Mouse (Mus musculus) neural tube, embryonic 13.5 days (tissue): ENCODE measurements around the gene Teddm1a. TPM values are rescaled to one million over a fixed set of nuclear protein-coding genes. Genes with fewer than 3 reads are reported as not detected.
"Not testable (repeated sequence)": the region's sequence is repeated elsewhere in the genome, so short reads cannot be mapped to it uniquely, and the experiment has no call there.

Source experiments
- ATAC-seq: fragments of 200-750 bp; cut with Nextera tagmentation; 2 replicates; pipeline ENCODE4 v1.8.0; 2017; ENCODE audit warnings: low read depth, mild to moderate bottlenecking, moderate TSS enrichment, moderate library complexity
- H3K27ac ChIP-seq: fragments of 300-500 bp; sonication (generic); replicated peaks from 2 replicates; pipeline ENCODE4 v1.5.1; 2015; ENCODE audit warnings: moderate library complexity, mild to moderate bottlenecking, inconsistent platforms
- H3K27me3 ChIP-seq: fragments of 300-500 bp; sonication (generic); 2 replicates; pipeline ENCODE4 v1.6.1; 2015; ENCODE audit warnings: mild to moderate bottlenecking, inconsistent platforms
- H3K36me3 ChIP-seq: fragments of 300-500 bp; sonication (generic); 2 replicates; pipeline ENCODE4 v1.6.1; 2015; ENCODE audit warnings: mild to moderate bottlenecking, inconsistent platforms
- H3K4me1 ChIP-seq: fragments of 300-500 bp; sonication (generic); replicated peaks from 2 replicates; pipeline ENCODE4 v1.6.1; 2015; ENCODE audit warnings: inconsistent platforms
- H3K4me2 ChIP-seq: fragments of 300-500 bp; sonication (generic); 2 replicates; pipeline ENCODE4 v1.6.1; 2015; ENCODE audit warnings: inconsistent platforms, mild to moderate bottlenecking, moderate library complexity
- H3K4me3 ChIP-seq: fragments of 300-500 bp; sonication (generic); 2 replicates; pipeline ENCODE4 v1.5.1; 2015; ENCODE audit warnings: mild to moderate bottlenecking, inconsistent platforms
- H3K9ac ChIP-seq: fragments of 300-500 bp; sonication (generic); 2 replicates; pipeline ENCODE4 v1.6.1; 2015; ENCODE audit warnings: moderate library complexity, mild to moderate bottlenecking, inconsistent platforms
- H3K9me3 ChIP-seq: fragments of 300-500 bp; sonication (generic); 2 replicates; pipeline ENCODE4 v1.6.1; 2016; ENCODE audit warnings: inconsistent platforms
- WGBS: fragments of 180-500 bp; shearing (Covaris S2); methylation state at CpG from one replicate; pipeline ENCODE4 v1.1.7; 2015; 5-methylcytosine and 5-hydroxymethylcytosine counted together
- polyA plus RNA-seq: library from polyadenylated mRNA; unstranded; fragments of >200 nt; fragmentation: Nextera tagmentation; extraction: Ambion mirVana; gene quantifications from 2 replicates; pipeline ENCODE4 v1.2.1, GENCODE M21; 2015

Teddm1a gene
- not detected in 2 replicates for polyA plus RNA-seq

DNA sequence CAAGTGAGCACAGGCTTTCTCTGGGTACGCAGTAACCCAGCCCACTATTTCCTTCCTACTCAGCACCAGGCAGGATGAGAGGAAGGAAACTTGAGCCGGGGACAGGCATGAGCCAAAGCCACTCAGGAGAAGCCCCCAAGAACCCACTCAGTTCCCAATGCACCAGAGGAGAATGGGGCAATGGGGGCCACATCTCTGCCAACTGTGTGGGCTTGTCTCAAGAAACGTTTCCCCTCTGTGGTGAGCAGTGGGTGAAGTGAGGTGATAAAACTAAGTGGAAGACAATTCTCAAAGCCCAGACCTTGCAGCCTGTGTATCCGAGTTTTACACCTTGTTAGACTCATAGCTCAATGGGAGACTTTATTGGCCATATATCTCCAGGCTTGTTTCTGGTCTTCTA lies at the start of gene Teddm1a:
Gene Teddm1a (plus strand): TSS at position 301 of the 400 bp plus-strand sequence.
- Histone ChIP-seq H3K27me3 (0 out of 2 replicates have a peak, but pooled peaks cover 8% of the 10 kb centered on the region), H3K27ac (no peak within 1 kb of the TSS), H3K4me1 (no peaks in the 10 kb centered on the region), H3K9ac (no peak within 1 kb of the TSS), H3K9me3 (no peaks in the 10 kb centered on the region), H3K4me2 (no peak within 1 kb of the TSS), H3K4me3 (no peak within 1 kb of the TSS), H3K36me3 (no peaks in the 10 kb centered on the region)
- 66% methylated on average over 4 of the region's 4 CpGs for WGBS
- no peak for ATAC-seq

DNA sequence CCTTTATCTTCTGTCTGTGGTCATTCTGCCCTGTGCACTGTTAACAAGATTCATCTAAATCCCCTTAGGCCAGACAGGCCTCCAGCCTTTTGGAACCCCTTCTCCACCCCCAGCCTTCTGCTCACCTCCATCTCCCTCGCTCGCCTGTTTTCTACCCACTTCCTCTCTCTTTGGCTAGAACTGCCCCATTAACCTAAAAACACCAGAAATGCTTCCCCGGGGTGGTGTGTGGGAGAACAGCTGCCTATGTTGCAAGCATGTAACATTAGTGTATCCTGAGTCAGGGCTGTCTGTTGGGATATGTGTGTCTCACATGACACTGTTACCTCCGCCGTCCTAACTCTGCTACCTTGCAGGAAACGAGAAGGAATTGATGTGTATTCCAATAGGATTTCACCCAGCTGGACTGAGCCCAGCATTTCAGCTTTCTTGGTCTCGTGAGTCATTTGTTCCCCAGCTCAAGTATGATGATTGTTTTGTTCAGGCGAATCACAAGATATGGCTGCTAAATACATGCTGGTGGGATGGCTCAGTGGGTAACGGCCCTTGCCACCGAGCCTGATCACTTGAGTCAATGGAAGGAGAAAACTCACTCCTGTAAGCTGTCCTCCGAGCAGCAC lies 49.3 kb upstream of the Teddm1a start:
- no peak overlapping the region for H3K27ac ChIP-seq
- no peak for ATAC-seq
- no peaks in the 10 kb centered on the region for H3K9me3 ChIP-seq
- H3K4me3 ChIP-seq: no peak overlapping the region
- no peak overlapping the region for H3K4me2 ChIP-seq
- WGBS: 86% methylated on average over 11 of the region's 11 CpGs
- H3K4me1 ChIP-seq: no peaks in the 10 kb centered on the region
- H3K27me3 ChIP-seq: no peaks in the 10 kb centered on the region
- no peaks in the 10 kb centered on the region for H3K36me3 ChIP-seq
- no peak overlapping the region for H3K9ac ChIP-seq

- H3K9ac ChIP-seq: no peak within 1 kb of the TSS
- WGBS: 94% methylated on average over 8 of the region's 8 CpGs
- no peaks in the 10 kb centered on the region for H3K9me3 ChIP-seq
- no peak within 1 kb of the TSS for H3K4me2 ChIP-seq
- H3K36me3 ChIP-seq: no peaks in the 10 kb centered on the region
- no peak within 1 kb of the TSS for H3K4me3 ChIP-seq
- no peaks in the 10 kb centered on the region for H3K27me3 ChIP-seq
- H3K27ac ChIP-seq: no peak within 1 kb of the TSS
- H3K4me1 ChIP-seq: no peaks in the 10 kb centered on the region
- ATAC-seq: no peak
Measured at GRCm38 (mm10) chr1:153844042-153844441, 47.5 kb upstream of the Teddm1a start, which contains the start of gene Rgsl1. TSS of gene Rgsl1 (minus strand) at chr1:153844142.

- 88% methylated on average over 7 of the region's 7 CpGs for WGBS
- no peaks in the 10 kb centered on the region for H3K36me3 ChIP-seq
- H3K4me2 ChIP-seq: no peak overlapping the region
- no peak overlapping the region for H3K9ac ChIP-seq
- no peaks in the 10 kb centered on the region for H3K9me3 ChIP-seq
- no peak overlapping the region for H3K27ac ChIP-seq
- H3K27me3 ChIP-seq: no peaks in the 10 kb centered on the region
- no peak overlapping the region for H3K4me3 ChIP-seq
- no peak for ATAC-seq
- H3K4me1 ChIP-seq: no peaks in the 10 kb centered on the region
Measured at GRCm38 (mm10) chr1:153846420-153846819, 45.1 kb upstream of the Teddm1a start.

- 31% methylated on average over 6 of the region's 6 CpGs for WGBS
- Histone ChIP-seq H3K4me2 (no peak overlapping the region), H3K4me1 (no peaks in the 10 kb centered on the region), H3K4me3 (no peak overlapping the region), H3K27ac (no peak overlapping the region), H3K27me3 (no peaks in the 10 kb centered on the region), H3K9ac (no peak overlapping the region), H3K9me3 (no peaks in the 10 kb centered on the region), H3K36me3 (no peaks in the 10 kb centered on the region)
- ATAC-seq: peak; percentile 40; the same call in 1 of the 2 replicates
Measured at GRCm38 (mm10) chr1:153846867-153847266, 44.7 kb upstream of the Teddm1a start.

- H3K27me3 ChIP-seq, H3K9ac ChIP-seq, H3K4me1 ChIP-seq, H3K4me2 ChIP-seq, H3K27ac ChIP-seq, H3K9me3 ChIP-seq, H3K36me3 ChIP-seq, H3K4me3 ChIP-seq, ATAC-seq: not testable (repeated sequence)
- WGBS: 83% methylated on average over 7 of the region's 7 CpGs
Measured at GRCm38 (mm10) chr1:153852696-153853095, 38.8 kb upstream of the Teddm1a start.

DNA sequence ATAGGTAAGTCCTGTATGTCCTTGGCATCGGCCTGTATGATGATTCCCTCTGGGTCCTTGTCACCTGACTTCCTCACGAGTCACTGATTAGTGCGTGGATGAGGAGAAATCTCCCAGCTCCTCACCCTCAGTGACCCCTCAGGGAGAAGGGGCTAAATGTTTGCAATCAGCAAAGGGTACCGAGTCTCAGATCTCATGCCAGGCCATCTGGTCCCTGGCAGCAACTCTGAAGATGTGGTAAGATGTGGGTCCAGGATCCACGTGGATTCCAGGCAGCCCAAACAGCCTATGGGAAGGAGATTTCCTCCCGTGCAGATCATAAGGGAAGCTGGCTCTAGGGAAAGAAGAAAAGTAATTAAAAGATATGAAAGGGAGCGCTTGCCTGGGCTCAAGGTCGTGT lies 35.6 kb upstream of the Teddm1a start:
- Histone ChIP-seq H3K9me3 (no peaks in the 10 kb centered on the region), H3K4me1 (no peaks in the 10 kb centered on the region), H3K36me3 (no peaks in the 10 kb centered on the region), H3K4me2 (no peak overlapping the region), H3K27ac (no peak overlapping the region), H3K9ac (no peak overlapping the region), H3K4me3 (no peak overlapping the region), H3K27me3 (no peaks in the 10 kb centered on the region)
- WGBS: 79% methylated on average over 8 of the region's 8 CpGs
- no peak for ATAC-seq

- Histone ChIP-seq H3K9ac (no peak within 1 kb of the TSS), H3K9me3 (no peaks in the 10 kb centered on the region), H3K27me3 (no peaks in the 10 kb centered on the region), H3K4me3 (no peak within 1 kb of the TSS), H3K4me1 (no peaks in the 10 kb centered on the region), H3K27ac (no peak within 1 kb of the TSS), H3K36me3 (no peaks in the 10 kb centered on the region), H3K4me2 (no peak within 1 kb of the TSS)
- ATAC-seq: no peak
- WGBS: 87% methylated on average over 6 of the region's 6 CpGs
Measured at GRCm38 (mm10) chr1:153874045-153874444, 17.5 kb upstream of the Teddm1a start, which contains the start of gene Teddm1b. TSS of gene Teddm1b (plus strand) at chr1:153874345.

DNA sequence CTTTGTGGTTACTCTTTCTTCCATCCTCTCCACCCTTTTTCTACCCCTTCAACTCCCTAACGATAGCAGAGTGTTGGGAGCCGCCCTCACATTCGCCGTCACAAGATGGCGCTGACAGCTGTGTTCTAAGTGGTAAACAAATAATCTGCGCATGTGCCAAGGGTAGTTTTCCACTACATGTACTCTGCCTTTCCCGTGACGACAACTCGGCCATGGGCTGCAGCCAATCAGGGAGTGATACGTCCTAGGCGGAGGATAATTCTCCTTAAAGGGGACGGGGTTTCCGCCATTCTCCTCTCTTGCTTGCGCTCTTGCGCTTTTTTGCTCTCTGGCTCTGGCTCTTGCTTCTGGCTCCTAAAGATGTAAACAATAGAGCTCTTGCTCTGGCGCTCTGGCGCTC lies 11.2 kb upstream of the Teddm1a start:
- H3K27me3 ChIP-seq, H3K9ac ChIP-seq, H3K4me1 ChIP-seq, H3K4me3 ChIP-seq, H3K9me3 ChIP-seq, ATAC-seq, H3K4me2 ChIP-seq, H3K36me3 ChIP-seq, H3K27ac ChIP-seq: not testable (repeated sequence)
- WGBS: 97% methylated on average over 17 of the region's 17 CpGs

DNA sequence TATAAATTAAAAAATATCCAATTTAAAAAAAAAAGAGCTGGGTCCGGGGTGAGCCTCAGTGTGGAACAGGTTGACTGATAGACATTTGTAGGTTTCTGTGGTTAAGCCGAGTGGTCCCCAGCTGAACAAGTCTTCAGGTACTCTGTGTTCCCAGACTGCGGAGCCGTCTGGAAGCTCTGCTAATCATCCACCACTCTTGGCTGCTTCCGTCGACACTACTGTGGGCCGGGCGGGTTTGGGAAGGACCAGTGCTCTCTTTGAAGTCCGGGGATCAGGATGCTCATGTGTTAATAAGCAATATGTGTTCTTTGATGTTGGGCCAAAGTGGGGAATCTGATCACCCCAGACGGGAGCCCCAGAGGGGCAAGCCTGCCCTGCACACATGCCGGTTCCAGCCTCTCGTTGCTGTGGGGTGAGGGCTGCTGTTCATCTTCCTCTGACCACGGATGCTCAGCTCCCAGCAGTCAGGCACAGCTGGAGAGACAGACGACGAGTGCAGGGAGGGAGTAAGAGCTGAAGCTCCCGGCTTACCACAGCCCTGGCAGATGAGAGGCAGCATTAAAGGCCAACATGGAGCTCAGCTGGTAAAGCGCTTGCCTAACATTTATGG lies 5.4 kb upstream of the Teddm1a start:
- 43% methylated on average over 17 of the region's 17 CpGs for WGBS
- no peaks in the 10 kb centered on the region for H3K36me3 ChIP-seq
- no peaks in the 10 kb centered on the region for H3K4me1 ChIP-seq
- no peak overlapping the region; the same call in 1 of the 2 replicates for H3K27ac ChIP-seq
- peak; percentile 47; the same call in 1 of the 2 replicates for ATAC-seq
- no peak overlapping the region for H3K4me2 ChIP-seq
- no peaks in the 10 kb centered on the region for H3K9me3 ChIP-seq
- no peaks in the 10 kb centered on the region for H3K27me3 ChIP-seq
- H3K4me3 ChIP-seq: no peak overlapping the region
- H3K9ac ChIP-seq: no peak overlapping the region

DNA sequence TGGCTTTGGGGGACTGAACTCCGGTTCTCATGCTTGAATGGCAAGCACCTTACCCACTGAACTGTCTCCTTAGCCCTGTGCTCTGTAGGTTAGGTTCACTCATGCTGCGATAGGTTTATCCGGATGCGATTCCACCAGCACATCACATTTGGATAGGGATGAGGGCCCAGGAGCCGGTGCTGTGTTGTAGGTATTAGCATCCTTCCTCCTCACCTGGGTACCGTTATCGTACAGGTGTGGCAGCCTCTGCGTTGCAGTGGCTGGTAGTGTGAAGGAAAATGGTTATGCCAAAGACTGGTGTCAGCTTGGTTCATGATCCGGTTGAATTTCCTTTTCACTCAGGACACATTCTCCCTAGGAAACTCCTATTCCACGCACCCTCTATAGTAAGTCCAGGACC lies 1.4 kb upstream of the Teddm1a start:
- 0 out of 2 replicates have a peak, but pooled peaks cover 8% of the 10 kb centered on the region for H3K27me3 ChIP-seq
- WGBS: 96% methylated on average over 10 of the region's 10 CpGs

DNA sequence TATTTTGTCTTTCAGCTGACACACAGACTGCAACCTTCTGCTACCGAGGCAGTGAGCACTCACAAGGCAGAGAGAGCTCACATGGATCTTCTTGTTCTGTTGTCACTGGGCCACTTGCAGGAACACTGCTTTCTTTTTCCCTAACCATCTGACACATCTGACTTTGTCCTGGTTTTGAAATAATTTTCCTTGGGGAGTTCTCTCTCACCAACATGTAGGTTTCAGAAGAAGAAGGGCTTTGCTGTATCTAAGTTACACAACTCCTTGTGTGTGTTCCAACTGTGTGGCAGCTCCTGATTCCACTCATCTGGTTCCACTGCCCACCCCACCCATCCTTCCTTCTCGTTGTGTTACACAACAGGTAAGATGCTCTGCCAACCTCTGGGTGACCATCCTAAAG lies 2.2 kb downstream of the Teddm1a start:
- H3K9me3 ChIP-seq: no peaks in the 10 kb centered on the region
- H3K4me2 ChIP-seq: no peak overlapping the region
- no peak overlapping the region for H3K4me3 ChIP-seq
- H3K27ac ChIP-seq: no peak overlapping the region
- peaks cover 5% of the 10 kb centered on the region; the same call in 1 of the 2 replicates for H3K4me1 ChIP-seq
- H3K27me3 ChIP-seq: 0 out of 2 replicates have a peak, but pooled peaks cover 8% of the 10 kb centered on the region
- no peak overlapping the region for H3K9ac ChIP-seq
- no peaks in the 10 kb centered on the region for H3K36me3 ChIP-seq
- ATAC-seq: no peak
- WGBS: 75% methylated on average over 2 of the region's 2 CpGs

More for the DNA sequence above, 1.4 kb upstream of the Teddm1a start:
- H3K9me3 ChIP-seq: no peaks in the 10 kb centered on the region
- H3K4me1 ChIP-seq: no peaks in the 10 kb centered on the region
- ATAC-seq: no peak
- H3K36me3 ChIP-seq: no peaks in the 10 kb centered on the region
- H3K27ac ChIP-seq: no peak overlapping the region
- no peak overlapping the region for H3K4me3 ChIP-seq
- H3K4me2 ChIP-seq: no peak overlapping the region
- no peak overlapping the region for H3K9ac ChIP-seq
